Mouse (Mus musculus): ENCODE results near the gene Ptk7. TPM values are rescaled to one million over a fixed set of nuclear protein-coding genes. Genes with fewer than 3 reads are reported as not detected.

The Ptk7 gene
- 76.6 and 82.6 TPM in 2 replicates for polyA plus RNA-seq (2012; rRNA removed)

DNA sequence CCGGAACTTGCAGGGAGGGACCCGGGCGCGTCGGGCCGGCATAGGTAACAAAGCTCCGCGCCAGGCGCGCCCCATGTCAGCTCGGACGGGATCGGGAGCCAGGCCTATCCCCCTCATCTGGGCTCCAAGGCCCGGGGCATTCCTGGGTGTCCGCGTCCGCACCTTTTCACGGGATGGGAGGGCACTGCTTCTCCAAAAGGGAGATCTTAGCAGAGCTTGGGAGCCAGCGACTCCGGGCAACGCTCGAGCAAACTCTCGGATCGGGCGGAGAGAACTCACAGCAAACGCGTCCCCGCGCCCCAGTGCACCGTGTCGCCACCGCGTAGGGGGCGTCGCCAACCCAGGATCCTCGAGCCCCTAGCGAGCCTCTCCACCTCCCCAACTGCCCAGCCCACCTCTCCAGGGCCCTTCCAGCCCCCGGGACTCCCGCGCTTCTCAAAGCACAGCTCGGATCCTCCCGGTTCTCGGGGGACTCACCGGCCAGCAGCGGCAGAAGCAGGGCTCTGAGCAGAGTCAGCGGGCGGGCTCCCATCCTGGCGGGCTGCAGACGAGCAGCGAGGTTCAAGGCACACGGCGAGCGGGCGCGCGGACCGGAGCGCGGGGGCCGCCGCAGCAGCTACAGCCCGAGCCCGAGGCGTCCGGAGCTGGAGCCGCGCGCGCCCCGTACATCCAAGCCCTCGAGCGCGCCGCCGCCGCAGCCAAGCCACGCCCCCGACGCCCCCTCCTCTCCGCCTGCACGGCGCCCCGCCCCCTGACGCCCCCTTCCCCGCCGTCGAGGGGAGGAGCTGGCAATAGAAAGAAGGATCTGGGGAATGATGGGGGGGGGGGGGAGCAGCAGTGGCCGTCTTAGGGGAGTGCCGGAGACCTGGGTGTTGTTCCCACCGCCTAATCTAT lies at the start of gene Ptk7:
Gene Ptk7, minus strand, starts transcription at position 714 of the 894 bp plus-strand sequence.

DNA sequence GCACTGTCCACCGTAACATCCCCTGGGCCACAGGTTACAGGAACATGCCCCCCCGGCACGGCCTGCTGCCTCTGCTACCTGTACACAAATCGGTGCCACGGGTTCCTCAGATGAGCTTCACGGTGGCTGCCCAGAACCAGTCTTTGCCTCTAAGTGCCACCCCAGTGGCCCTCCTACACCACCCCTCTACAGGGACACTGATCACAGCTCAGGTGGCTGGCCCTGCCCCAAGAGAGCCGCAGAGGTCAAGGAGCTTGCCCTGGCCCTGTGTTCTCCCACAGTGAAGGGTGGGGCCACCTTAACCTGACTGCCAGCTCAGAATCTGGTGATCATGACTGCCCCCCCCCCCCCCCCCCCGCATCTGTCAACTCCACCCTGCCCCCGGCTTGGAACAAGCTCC lies 49.1 kb upstream of the Ptk7 start, which contains the start of gene Mea1:
Gene Mea1, plus strand, starts transcription at position 378 of the 400 bp plus-strand sequence.

DNA sequence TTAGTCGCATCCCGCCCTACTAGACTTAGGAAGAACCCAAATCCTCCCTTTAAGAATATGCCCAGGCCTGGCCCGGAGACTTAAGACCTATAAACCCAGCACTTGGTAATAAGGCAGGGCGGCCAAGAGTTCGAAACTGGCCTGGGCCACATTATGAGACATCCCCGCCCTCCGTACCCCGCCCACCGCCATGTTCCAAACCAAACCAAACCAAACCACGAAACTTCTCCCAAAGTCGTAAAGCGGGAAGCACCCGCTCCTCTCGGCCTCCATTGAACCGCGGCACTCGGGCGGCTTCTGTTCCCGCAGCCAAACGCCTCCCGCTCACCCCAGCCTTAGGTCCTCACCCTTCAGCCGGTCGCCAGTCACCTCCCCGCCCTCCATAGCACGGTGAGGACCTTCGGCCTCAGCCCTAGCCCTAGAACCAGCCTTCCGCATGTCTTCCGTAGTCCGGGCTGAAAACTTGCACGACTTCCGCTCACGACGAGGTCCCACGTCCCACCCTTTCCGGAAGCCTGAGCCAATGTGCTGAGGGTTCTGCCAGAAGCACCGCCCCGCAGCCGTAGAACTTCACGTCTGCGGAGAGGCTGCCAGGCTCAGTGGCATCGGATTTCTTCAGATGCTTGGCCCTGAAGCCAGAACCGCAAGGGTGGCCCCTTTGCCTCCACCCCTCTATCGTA lies 44.7 kb upstream of the Ptk7 start, which contains the start of gene Rrp36:
Gene Rrp36, minus strand, starts transcription at position 503 of the 680 bp plus-strand sequence.

DNA sequence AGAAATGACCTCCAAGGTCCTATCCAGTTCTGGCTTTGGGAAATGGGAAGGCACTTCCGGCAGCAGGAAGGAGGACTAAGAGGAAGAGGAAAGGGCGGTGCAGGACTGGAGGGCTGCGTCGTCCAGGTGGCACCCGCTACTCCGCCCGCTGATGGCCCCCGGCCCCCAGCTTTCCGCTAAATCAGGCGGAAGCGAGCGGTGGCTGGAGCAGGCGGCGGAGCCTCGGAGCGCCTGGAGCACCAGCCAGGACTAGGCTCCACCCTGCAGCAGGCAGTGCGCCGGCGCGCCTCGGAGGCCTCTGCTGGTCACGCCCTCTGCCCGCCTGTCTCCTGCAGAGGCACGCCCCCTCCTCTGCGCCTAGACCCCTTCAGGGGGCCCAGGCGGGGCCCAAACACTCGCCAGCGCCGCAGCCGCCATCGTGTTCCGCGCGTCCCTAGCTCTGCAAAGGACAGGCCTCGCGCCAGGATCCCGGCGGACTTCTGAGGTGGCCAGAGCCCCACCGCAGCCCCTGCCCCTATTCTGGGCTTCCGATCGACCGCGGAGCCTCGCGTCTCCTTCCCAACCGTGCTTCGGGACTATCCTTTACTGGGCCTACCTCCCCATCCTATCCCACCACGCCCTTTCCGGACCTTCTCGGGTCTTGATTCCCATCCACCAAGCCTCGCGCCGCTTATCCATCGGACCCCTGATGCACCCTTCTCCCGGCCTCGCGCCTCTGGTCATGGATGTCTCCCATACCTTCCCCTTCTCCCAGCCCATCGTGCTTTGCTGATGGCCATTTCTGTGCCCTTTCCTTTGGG lies 21.1 kb upstream of the Ptk7 start, which contains the start of gene Cul7:
Gene Cul7, plus strand, starts transcription at position 106 of the 800 bp plus-strand sequence.

DNA sequence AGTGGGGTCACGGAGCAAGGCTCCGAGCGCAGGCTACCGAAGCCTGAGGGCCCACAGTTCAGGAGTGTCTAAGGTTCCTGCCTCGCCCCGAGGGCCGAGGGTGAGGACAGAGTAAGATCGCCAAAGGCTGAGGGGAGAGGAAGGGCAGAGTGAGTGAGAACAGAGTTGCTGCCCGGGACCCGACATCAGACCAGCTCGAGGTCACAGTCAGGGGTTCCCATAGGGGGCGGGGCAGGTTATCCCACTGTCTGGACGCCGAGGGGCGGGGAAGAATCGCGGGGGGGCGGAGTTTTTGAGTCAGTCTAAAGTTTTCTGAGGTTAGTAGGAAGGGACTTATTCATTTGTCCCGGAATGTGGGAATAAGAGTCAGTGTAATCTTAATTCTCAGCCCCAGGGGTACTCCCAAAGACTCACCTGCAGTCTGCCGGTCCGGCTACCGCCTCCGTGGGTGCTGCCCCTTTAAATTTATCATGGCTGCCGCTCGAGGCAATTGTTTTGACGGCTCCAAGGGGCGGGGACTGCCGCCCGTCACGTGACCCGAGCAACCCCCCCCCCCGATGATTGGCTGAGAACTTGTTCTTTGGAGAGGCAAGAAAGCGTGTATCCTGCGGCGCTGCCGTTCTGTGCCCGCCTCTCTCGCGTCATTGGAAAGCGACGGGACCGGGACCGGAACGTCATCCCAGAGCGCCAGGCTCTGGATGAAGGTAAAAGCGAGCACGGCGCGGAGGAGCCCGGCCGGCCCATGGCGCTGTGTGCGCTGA lies 16.4 kb upstream of the Ptk7 start, which contains the start of the genes Klc4 and Mrpl2:
Gene Klc4, minus strand, starts transcription at position 462 of the 761 bp plus-strand sequence.
Gene Mrpl2, plus strand, starts transcription at position 669 of the 761 bp plus-strand sequence.

DNA sequence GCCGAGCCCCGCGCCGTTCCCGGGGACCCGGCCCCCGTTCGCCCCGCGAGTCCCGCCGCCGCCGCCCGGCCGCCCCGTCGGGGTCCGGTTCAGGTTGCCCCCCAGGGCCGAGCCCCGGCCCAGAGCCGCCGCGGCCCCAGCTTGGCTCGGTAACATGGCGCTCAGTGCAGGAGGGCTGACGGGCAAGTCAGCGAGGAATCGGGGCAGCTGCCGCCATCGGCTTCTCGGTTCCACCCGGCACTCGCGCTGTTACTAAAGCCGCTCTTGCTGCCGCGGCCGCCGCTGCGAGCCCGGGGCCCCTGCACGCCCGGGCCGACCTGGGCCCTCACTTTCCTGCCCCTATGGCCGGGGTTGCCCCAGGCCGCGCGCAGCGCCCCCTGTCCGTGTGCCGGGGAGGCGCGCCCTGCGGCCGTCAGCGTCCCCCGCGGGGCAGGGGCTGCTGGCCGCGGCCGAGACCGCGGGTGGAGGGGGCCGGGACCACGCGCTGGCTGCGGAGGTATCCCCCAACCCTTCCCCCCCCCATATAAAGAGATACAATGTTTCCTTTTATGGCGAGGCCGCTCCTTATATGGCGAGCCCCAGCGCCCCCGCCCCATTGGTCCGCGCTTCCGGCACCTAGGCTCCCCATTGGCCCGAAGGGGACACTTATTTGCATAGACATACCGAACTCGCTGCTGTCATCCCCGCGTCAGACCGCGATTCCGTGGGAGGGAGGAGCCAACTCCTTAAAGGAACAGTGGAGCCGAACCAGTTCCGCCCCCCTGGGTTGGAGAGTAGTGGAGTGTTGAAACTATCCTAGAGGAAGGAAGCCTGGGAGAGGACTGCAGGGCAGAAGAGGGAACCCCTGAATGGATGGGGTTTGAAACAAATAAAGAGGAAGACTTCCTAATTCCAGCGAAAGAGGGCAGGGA lies 73.4 kb downstream of the Ptk7 start, which contains the start of gene Srf:
Gene Srf, minus strand, starts transcription at position 503 of the 911 bp plus-strand sequence.

DNA sequence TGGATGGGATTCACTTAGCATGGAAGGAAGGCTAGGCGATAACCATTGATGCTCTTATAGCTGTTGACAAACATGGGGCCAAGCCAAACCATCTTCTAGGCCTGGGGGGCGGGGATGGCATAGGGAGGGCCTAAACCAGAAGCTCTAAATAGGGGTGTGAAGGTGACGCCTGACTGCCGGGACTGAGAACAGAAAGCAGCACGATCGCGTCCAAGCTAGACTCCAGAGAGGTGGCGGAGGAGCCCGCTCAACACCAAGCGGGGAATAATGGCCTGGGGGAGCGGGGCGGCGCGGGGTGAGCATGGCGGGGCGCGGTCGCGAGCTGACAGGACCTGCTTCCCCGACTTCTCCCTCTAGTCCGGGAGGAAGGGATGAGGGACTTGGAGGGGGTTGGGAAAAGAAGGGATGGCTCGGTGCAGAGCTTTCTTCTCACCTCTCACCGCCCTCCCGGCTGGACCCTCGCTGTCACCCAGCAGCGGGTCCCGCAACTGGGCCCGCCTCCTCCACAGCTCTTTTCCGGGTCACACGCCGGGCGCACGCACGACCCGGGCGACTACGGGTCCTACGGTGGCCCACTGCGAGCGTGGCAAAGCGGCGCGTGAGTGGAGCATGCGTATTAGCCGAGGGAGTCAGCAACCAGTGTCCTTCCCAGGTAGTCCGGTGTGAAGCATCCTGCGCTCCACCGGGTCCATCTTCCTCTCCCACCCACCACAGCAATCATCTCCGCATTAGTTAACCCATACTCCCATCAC lies 83.3 kb downstream of the Ptk7 start, which contains the start of gene Cul9:
Gene Cul9, minus strand, starts transcription at position 576 of the 752 bp plus-strand sequence.

Other genes starting within 250 kb of the Ptk7 start
- 21.4 and 22.3 TPM in 2 replicates for gene Zfp318, start 245.8 kb downstream of the Ptk7 start, polyA plus RNA-seq (2012; rRNA removed)
- 12.5 and 15.5 TPM in 2 replicates for gene Crip3, start 200.6 kb downstream of the Ptk7 start, polyA plus RNA-seq (2012; rRNA removed)
- gene Slc22a7, start 191.0 kb downstream of the Ptk7 start, polyA plus RNA-seq (2012; rRNA removed) = not detected in 2 replicates
- 0.33 and 0.38 TPM in 2 replicates for gene Ttbk1, start 141.8 kb downstream of the Ptk7 start, polyA plus RNA-seq (2012; rRNA removed)
- gene Dnph1, start 132.8 kb downstream of the Ptk7 start, polyA plus RNA-seq (2012; rRNA removed) = 14.5 and 20.1 TPM in 2 replicates
- 50.0 and 51.9 TPM in 2 replicates for gene Cul9, start 83.1 kb downstream of the Ptk7 start, polyA plus RNA-seq (2012; rRNA removed)
- 385 and 401 TPM in 2 replicates for gene Srf, start 73.3 kb downstream of the Ptk7 start, polyA plus RNA-seq (2012; rRNA removed)
- 31.2 and 40.1 TPM in 2 replicates for gene Klc4, start 16.5 kb upstream of the Ptk7 start, polyA plus RNA-seq (2012; rRNA removed)
- gene Mrpl2, start 16.7 kb upstream of the Ptk7 start, polyA plus RNA-seq (2012; rRNA removed) = 113 and 159 TPM in 2 replicates
- 110 and 114 TPM in 2 replicates for gene Cul7, start 20.8 kb upstream of the Ptk7 start, polyA plus RNA-seq (2012; rRNA removed)
- gene Rrp36, start 44.8 kb upstream of the Ptk7 start, polyA plus RNA-seq (2012; rRNA removed) = 41.9 and 48.7 TPM in 2 replicates
- gene Mea1, start 49.3 kb upstream of the Ptk7 start, polyA plus RNA-seq (2012; rRNA removed) = 53.1 and 64.5 TPM in 2 replicates
- 121 and 137 TPM in 2 replicates for gene Klhdc3, start 51.4 kb upstream of the Ptk7 start, polyA plus RNA-seq (2012; rRNA removed)
- gene Ppp2r5d, start 75.6 kb upstream of the Ptk7 start, polyA plus RNA-seq (2012; rRNA removed) = 58.2 and 71.4 TPM in 2 replicates
- 117 and 140 TPM in 2 replicates for gene Pex6, start 82.0 kb upstream of the Ptk7 start, polyA plus RNA-seq (2012; rRNA removed)
- 3.6 and 8.5 TPM in 2 replicates for gene Gnmt, start 99.7 kb upstream of the Ptk7 start, polyA plus RNA-seq (2012; rRNA removed)
- gene Cnpy3, start 122.7 kb upstream of the Ptk7 start, polyA plus RNA-seq (2012; rRNA removed) = 54.0 and 61.7 TPM in 2 replicates
- 0.10 and 0.12 TPM in 2 replicates for gene Ptcra, start 134.2 kb upstream of the Ptk7 start, polyA plus RNA-seq (2012; rRNA removed)
- gene 2310039H08Rik, start 143.1 kb upstream of the Ptk7 start, polyA plus RNA-seq (2012; rRNA removed) = 166 and 205 TPM in 2 replicates
- gene Rpl7l1, start 153.2 kb upstream of the Ptk7 start, polyA plus RNA-seq (2012; rRNA removed) = 15.6 and 18.1 TPM in 2 replicates
- 6.5 and 8.3 TPM in 2 replicates for gene Bicral, start 229.0 kb upstream of the Ptk7 start, polyA plus RNA-seq (2012; rRNA removed)

Measured in ovary, adult 2 months (tissue).